Mouse (Mus musculus) myocyte (in vitro differentiated cells): Measurements from ENCODE around the gene Unc13c.

Experiments
- CEBPB ChIP-seq: IDR thresholded peaks from 2 replicates; pipeline ENCODE4 v1.6.1; 2011; ENCODE audit warnings: mild to moderate bottlenecking, moderate library complexity; ENCODE audit not compliant: poor library complexity, insufficient read depth, severe bottlenecking
- E2F4 ChIP-seq: IDR thresholded peaks from one replicate; pipeline ENCODE4 v1.6.1; 2011; ENCODE audit warnings: mild to moderate bottlenecking, control low read depth, moderate library complexity; ENCODE audit not compliant: insufficient read depth
- MAX ChIP-seq: IDR thresholded peaks from one replicate; pipeline ENCODE4 v1.6.1; 2011; ENCODE audit warnings: low read depth, mild to moderate bottlenecking, control low read depth
- MYOD1 ChIP-seq, 3 experiments: IDR thresholded peaks; one replicate each; pipeline ENCODE4 v1.6.1; 2011; ENCODE audit warnings: control low read depth in 2 of 3, low read depth in 2 of 3, mild to moderate bottlenecking in 2 of 3, moderate library complexity in 1 of 3; ENCODE audit not compliant: insufficient read length in 2 of 3, control insufficient read depth in 1 of 3
- MYOG ChIP-seq, 3 experiments: IDR thresholded peaks; one replicate each; pipeline ENCODE4 v1.6.1; 2011; ENCODE audit warnings: control low read depth in 2 of 3, low read depth in 2 of 3, mild to moderate bottlenecking in 2 of 3; ENCODE audit not compliant: insufficient read length in 2 of 3, control insufficient read depth in 1 of 3, insufficient read depth in 1 of 3
- POLR2A ChIP-seq: IDR thresholded peaks from one replicate; pipeline ENCODE4 v1.6.1; 2011; ENCODE audit warnings: low read depth, mild to moderate bottlenecking, control low read depth, moderate library complexity; ENCODE audit not compliant: insufficient read length
- POLR2AphosphoS2 ChIP-seq: IDR thresholded peaks from one replicate; pipeline ENCODE4 v1.6.1; 2011; ENCODE audit warnings: low read depth, control low read depth; ENCODE audit not compliant: insufficient read length
- TCF3 ChIP-seq: IDR thresholded peaks from one replicate; pipeline ENCODE4 v1.6.1; 2011; ENCODE audit warnings: low read depth, control low read depth; ENCODE audit not compliant: insufficient read length

DNA sequence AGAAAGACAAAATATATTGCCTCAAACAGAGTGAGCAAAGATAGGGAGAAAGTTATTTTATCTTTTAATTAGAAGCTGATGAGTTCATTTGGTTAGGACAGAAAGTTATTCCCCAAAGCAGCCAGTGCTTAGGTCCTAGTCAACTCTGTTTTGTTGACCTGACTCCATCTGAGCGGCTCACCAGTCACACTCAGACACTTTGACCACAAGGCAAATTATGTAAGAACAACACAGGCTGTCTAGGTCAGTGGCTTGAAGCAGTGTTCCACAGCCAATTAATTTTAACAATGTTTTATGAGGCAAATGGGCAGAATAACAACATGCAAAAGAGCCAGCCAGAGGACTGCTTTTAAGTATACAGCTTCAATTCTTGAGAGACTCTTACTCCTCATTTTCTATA, 343.6 kb downstream of the Unc13c start:
- no peak for TF ChIP-seq CEBPB
- TF ChIP-seq POLR2A, result no peak
- no peak for TF ChIP-seq MYOG (IDR thresholded peaks at IDR 0.05; ENCODE audit: control insufficient read depth in 1 of 3, insufficient read depth in 1 of 3, insufficient read length in 2 of 3, low read depth in 2 of 3)
- TF ChIP-seq E2F4, result no peak
- no peak for TF ChIP-seq MYOD1 (IDR thresholded peaks at IDR 0.05; ENCODE audit: control insufficient read depth in 1 of 3, insufficient read length in 2 of 3, low read depth in 2 of 3)
- no peak for TF ChIP-seq POLR2AphosphoS2
- TF ChIP-seq TCF3, result no peak
- TF ChIP-seq MAX, result no peak
